Mouse (Mus musculus): ENCODE results near the gene Cenpb.

GRCm38 (mm10) chr2:131187602-131187922 lies 7.7 kb upstream of the Cenpb start:
- no peak for TF ChIP-seq TAL1 (IDR thresholded peaks at IDR 0.05; ENCODE audit: low read length)
- no peak for TF ChIP-seq GATA1 (IDR thresholded peaks at IDR 0.05; ENCODE audit: low read length)
